Mouse (Mus musculus) brown adipose tissue, adult 24 weeks (tissue): ENCODE measurements around the gene Lhfpl3. TPM values are rescaled to one million over a fixed set of nuclear protein-coding genes. Genes with fewer than 3 reads are reported as not detected.
"Not testable (repeated sequence)": the region's sequence is repeated elsewhere in the genome, so short reads cannot be mapped to it uniquely, and the experiment has no call there.

Source experiments
- H3K27ac ChIP-seq: fragments of 200-500 bp; replicated peaks from 2 replicates; pipeline ENCODE4 v1.5.1; 2012; ENCODE audit warnings: low read depth, mild to moderate bottlenecking, low read length
- H3K4me1 ChIP-seq: fragments of 200-500 bp; 2 replicates; pipeline ENCODE4 v1.6.1; 2012; ENCODE audit warnings: low read length, mixed read lengths; ENCODE audit not compliant: control insufficient read depth, insufficient read depth, insufficient read length
- H3K4me3 ChIP-seq: fragments of 200-500 bp; 2 replicates; pipeline ENCODE4 v1.5.1; 2012; ENCODE audit warnings: low read depth, mild to moderate bottlenecking, low read length, moderate library complexity; ENCODE audit not compliant: insufficient read depth
- polyA plus RNA-seq: library from polyadenylated mRNA; stranded (reverse); fragments of >200 nt; gene quantifications from 2 replicates; pipeline ENCODE4 v1.2.4, GENCODE M21; 2012; ENCODE audit not compliant: missing spikeins, insufficient read depth, insufficient read length

Lhfpl3 gene
- polyA plus RNA-seq: 0.40 TPM in 1 of 2 replicates, not detected in the other

GRCm38 (mm10) chr5:22745885-22746532 lies at the start of gene Lhfpl3:
Lhfpl3 (plus strand) TSS chr5:22746059.
- H3K4me3 ChIP-seq: peak within 1 kb of the TSS; percentile 28
- no peak within 1 kb of the TSS for H3K27ac ChIP-seq

GRCm38 (mm10) chr5:22706271-22706670 lies 39.6 kb upstream of the Lhfpl3 start:
- not testable (repeated sequence) for H3K27ac ChIP-seq, H3K4me3 ChIP-seq, H3K4me1 ChIP-seq

More at GRCm38 (mm10) chr5:22745885-22746532, at the start of gene Lhfpl3:
- 0 out of 2 replicates have a peak, but pooled peaks cover 6% of the 10 kb centered on the region for H3K4me1 ChIP-seq

- Histone ChIP-seq H3K4me3 (peak overlapping the region; percentile 28), H3K27ac (no peak overlapping the region), H3K4me1 (0 out of 2 replicates have a peak, but pooled peaks cover 6% of the 10 kb centered on the region)
Observed at GRCm38 (mm10) chr5:22745529-22745884, 352 bp upstream of the Lhfpl3 start.

- 0 out of 2 replicates have a peak, but pooled peaks cover 6% of the 10 kb centered on the region for H3K4me1 ChIP-seq
- no peak overlapping the region for H3K27ac ChIP-seq
- H3K4me3 ChIP-seq: peak overlapping the region; percentile 28
Observed at GRCm38 (mm10) chr5:22746533-22747021, 718 bp downstream of the Lhfpl3 start.

GRCm38 (mm10) chr5:22747305-22747704 lies 1.4 kb downstream of the Lhfpl3 start:
- Histone ChIP-seq H3K4me1 (0 out of 2 replicates have a peak, but pooled peaks cover 6% of the 10 kb centered on the region), H3K27ac (no peak overlapping the region), H3K4me3 (no peak overlapping the region)

- no peak overlapping the region for H3K4me3 ChIP-seq
- H3K27ac ChIP-seq: no peak overlapping the region
- H3K4me1 ChIP-seq: no peaks in the 10 kb centered on the region
Observed at GRCm38 (mm10) chr5:22757261-22757660, 11.4 kb downstream of the Lhfpl3 start.

- Histone ChIP-seq H3K4me3 (no peak overlapping the region), H3K4me1 (no peaks in the 10 kb centered on the region), H3K27ac (no peak overlapping the region)
Observed at GRCm38 (mm10) chr5:22770726-22771125, 24.9 kb downstream of the Lhfpl3 start.

GRCm38 (mm10) chr5:22795361-22795760 lies 49.5 kb downstream of the Lhfpl3 start:
- H3K4me3 ChIP-seq: no peak overlapping the region
- H3K27ac ChIP-seq: no peak overlapping the region
- H3K4me1 ChIP-seq: no peaks in the 10 kb centered on the region

- no peak overlapping the region for H3K27ac ChIP-seq
- H3K4me3 ChIP-seq: no peak overlapping the region
- H3K4me1 ChIP-seq: no peaks in the 10 kb centered on the region
Observed at GRCm38 (mm10) chr5:22813426-22813825, 67.6 kb downstream of the Lhfpl3 start.

GRCm38 (mm10) chr5:22829822-22830450 lies 84.1 kb downstream of the Lhfpl3 start:
- no peak overlapping the region for H3K27ac ChIP-seq
- H3K4me1 ChIP-seq: no peaks in the 10 kb centered on the region
- no peak overlapping the region for H3K4me3 ChIP-seq

GRCm38 (mm10) chr5:22851572-22851971 lies 105.7 kb downstream of the Lhfpl3 start:
- Histone ChIP-seq H3K27ac (no peak overlapping the region), H3K4me3 (no peak overlapping the region), H3K4me1 (no peaks in the 10 kb centered on the region)

GRCm38 (mm10) chr5:22853503-22853902 lies 107.6 kb downstream of the Lhfpl3 start:
- H3K4me3 ChIP-seq: no peak overlapping the region
- H3K27ac ChIP-seq: no peak overlapping the region
- H3K4me1 ChIP-seq: no peaks in the 10 kb centered on the region

GRCm38 (mm10) chr5:22856480-22856879 lies 110.6 kb downstream of the Lhfpl3 start:
- no peaks in the 10 kb centered on the region for H3K4me1 ChIP-seq
- H3K4me3 ChIP-seq: no peak overlapping the region
- H3K27ac ChIP-seq: no peak overlapping the region

GRCm38 (mm10) chr5:22861399-22861798 lies 115.5 kb downstream of the Lhfpl3 start:
- Histone ChIP-seq H3K4me1 (no peaks in the 10 kb centered on the region), H3K4me3 (no peak overlapping the region), H3K27ac (no peak overlapping the region)

GRCm38 (mm10) chr5:22869031-22869430 lies 123.2 kb downstream of the Lhfpl3 start:
- Histone ChIP-seq H3K4me3 (no peak overlapping the region), H3K4me1 (no peaks in the 10 kb centered on the region), H3K27ac (no peak overlapping the region)

- Histone ChIP-seq H3K4me1 (no peaks in the 10 kb centered on the region), H3K27ac (no peak overlapping the region), H3K4me3 (no peak overlapping the region)
Observed at GRCm38 (mm10) chr5:22872417-22872816, 126.6 kb downstream of the Lhfpl3 start.
